ENCODE assay signal across 1 mouse cellular context in genomic region chr7:127775837-127776236, GRCm38 (mm10).
TF ChIP-seq lines count a peak whose summit lies in the region.

No protein-coding gene starts in this region.

TF ChIP-seq in MEL, 35 proteins besides CTCF, POLR2A, EP300 and RAD21:
- TF ChIP-seq ZNF384 (IDR thresholded peaks at IDR 0.05; ENCODE audit: low read depth, low read length): peak; percentile 59
